Mouse (Mus musculus): ENCODE results near the gene Gm3012.
"Not testable (repeated sequence)": the region's sequence is repeated elsewhere in the genome, so short reads cannot be mapped to it uniquely, and the experiment has no call there.

The Gm3012 gene

DNA sequence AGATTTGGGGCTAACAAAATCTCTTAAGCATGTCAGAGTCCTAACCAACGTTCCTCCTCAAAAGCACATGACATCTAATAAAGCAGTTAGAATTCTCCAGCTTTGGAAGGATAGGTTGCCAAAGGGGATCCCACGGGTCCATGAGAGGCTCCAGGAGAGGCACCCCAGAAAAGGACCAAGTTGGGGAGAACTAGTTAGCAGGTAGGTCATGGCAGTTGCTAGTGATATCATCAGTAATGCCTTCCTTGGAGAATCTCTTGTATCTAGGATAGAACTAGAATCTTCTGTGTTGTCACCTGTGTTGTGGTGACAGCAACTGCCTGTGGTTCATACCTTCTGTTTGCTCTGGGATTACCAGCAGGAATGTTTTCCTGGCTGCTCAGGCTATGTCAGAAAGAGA, at the start of gene Gm3012:
Gene Gm3012, plus strand, starts transcription at position 301 of the 400 bp plus-strand sequence.
- DNase-seq: not testable (repeated sequence)

DNA sequence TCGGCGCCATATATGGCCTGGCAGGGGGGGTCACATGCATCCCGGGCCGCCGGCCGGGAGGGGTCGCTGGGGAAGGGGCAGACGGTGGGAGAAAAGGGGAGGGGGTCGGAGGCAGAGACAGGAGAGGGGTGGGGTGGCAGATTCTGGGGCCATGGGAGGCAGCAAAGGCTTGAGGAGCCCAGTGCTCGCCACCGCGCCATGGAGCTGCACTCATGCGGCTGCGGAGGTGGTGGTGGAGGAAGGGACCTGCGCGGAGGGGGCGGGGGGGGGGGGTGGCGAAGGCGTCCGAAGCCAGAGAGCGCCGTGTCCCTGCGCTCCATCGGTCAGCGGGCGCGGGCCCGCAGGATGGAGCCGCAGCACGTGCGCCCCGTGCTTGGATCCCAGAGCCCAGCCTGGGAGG, 17.4 kb downstream of the Gm3012 start, which contains the start of gene Gm3020:
Gene Gm3020, plus strand, starts transcription at position 301 of the 400 bp plus-strand sequence.
- DNase-seq: not testable (repeated sequence)

GRCm38 (mm10) chr14:3688483-3688882, 54.2 kb downstream of the Gm3012 start, which contains the start of gene Gm3043:
Gene Gm3043, plus strand, starts transcription at chr14:3688783.
- DNase-seq: not testable (repeated sequence)
